Mouse (Mus musculus): ENCODE data around the gene Galk2. TPM values are rescaled to one million over a fixed set of nuclear protein-coding genes. Genes with fewer than 3 reads are reported as not detected.

Gene Galk2
- total and polyA plus RNA-seq, 3 experiments, result 3.1 to 65.0 (median 21.3) TPM

DNA sequence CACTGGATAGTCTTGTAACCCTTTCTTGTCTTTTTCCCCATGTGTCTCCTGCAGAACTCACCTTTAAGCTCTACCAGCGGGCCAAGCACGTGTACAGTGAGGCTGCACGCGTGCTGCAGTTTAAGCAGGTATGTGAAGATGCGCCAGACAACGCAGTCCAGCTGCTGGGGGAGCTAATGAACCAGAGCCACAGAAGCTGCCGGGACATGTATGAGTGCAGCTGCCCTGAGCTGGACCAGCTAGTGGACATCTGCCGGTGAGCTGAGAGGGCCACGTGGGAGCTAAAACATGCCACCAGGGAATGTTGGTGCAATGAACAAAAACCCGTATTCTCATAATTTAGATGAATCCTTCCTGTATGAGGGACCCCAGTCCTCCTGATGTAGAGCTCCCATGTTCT, 116.3 kb downstream of the Galk2 start:
- ATAC-seq (ENCODE audit: extremely low read depth, insufficient number of reproducible peaks, low FRiP score, poor library complexity, severe bottlenecking) (no peak), DNase-seq (ENCODE audit: low spot score) (no peak)
- H3K4me3 ChIP-seq (ENCODE audit: low read depth, low read length), result no peak overlapping the region
- H3K9me3 ChIP-seq (replicated peaks), result no peaks in the 10 kb centered on the region
- no peaks in the 10 kb centered on the region for H3K27me3 ChIP-seq (ENCODE audit: insufficient read depth, low read length)
- peaks cover 50% of the 10 kb centered on the region for H3K36me3 ChIP-seq (replicated peaks)
- no peaks in the 10 kb centered on the region for H3K4me1 ChIP-seq (ENCODE audit: insufficient read depth, low read depth, low read length)
- TF ChIP-seq GATA2 (IDR thresholded peaks at IDR 0.05; ENCODE audit: borderline replicate concordance, low read depth, low read length), result no peak
- no peak for TF ChIP-seq CTCF (IDR thresholded peaks at IDR 0.05; ENCODE audit: low read depth, low read length)
- TF ChIP-seq GATA1 (IDR thresholded peaks at IDR 0.05; ENCODE audit: borderline replicate concordance, low read length), result no peak
- TF ChIP-seq TAL1 (conservative IDR thresholded peaks at IDR 0.05; ENCODE audit: low read depth, low read length), result no peak
- TF ChIP-seq POLR2AphosphoS5 (IDR thresholded peaks at IDR 0.05; ENCODE audit: insufficient replicate concordance, low read depth, low read length), result no peak

DNA sequence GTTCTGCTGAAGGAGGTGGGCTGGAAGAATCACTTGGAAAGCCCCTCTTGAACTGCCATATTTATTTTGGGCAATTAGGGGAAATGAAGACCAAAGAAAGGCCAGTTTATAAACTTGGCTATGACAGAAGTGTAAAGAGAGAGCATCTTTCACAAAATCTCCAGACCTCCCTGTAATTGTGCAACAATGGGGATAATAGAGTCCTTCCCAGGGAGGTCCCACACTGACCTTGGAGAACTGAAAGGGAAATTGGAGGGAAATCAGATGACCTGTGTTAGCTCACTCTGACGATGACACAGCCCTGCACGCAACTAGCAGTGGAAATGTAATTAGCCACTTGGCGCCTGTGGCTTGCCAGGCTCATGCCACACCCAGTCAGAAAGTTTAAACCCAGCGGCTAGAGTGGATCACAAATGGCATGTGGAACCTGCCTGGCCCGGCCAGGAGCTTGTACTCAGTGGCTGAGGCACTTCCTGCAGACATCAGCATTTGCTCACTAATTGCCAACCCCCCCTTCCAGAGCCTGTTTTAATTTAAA, 117.0 kb downstream of the Galk2 start:
- ATAC-seq (ENCODE audit: extremely low read depth, insufficient number of reproducible peaks, low FRiP score, poor library complexity, severe bottlenecking) (no peak), DNase-seq (ENCODE audit: low spot score) (no peak)
- TF ChIP-seq TAL1 (conservative IDR thresholded peaks at IDR 0.05; ENCODE audit: low read depth, low read length), result no peak
- no peak for TF ChIP-seq GATA2 (IDR thresholded peaks at IDR 0.05; ENCODE audit: borderline replicate concordance, low read depth, low read length)
- no peak for TF ChIP-seq GATA1 (IDR thresholded peaks at IDR 0.05; ENCODE audit: borderline replicate concordance, low read length)
- no peak for TF ChIP-seq POLR2AphosphoS5 (IDR thresholded peaks at IDR 0.05; ENCODE audit: insufficient replicate concordance, low read depth, low read length)
- TF ChIP-seq CTCF (IDR thresholded peaks at IDR 0.05; ENCODE audit: low read depth, low read length), result no peak
- Histone ChIP-seq H3K9me3 (replicated peaks) (no peaks in the 10 kb centered on the region), H3K27me3 (ENCODE audit: insufficient read depth, low read length) (no peaks in the 10 kb centered on the region), H3K36me3 (replicated peaks) (peaks cover 47% of the 10 kb centered on the region), H3K4me3 (ENCODE audit: low read depth, low read length) (no peak overlapping the region), H3K4me1 (ENCODE audit: insufficient read depth, low read depth, low read length) (no peaks in the 10 kb centered on the region)

DNA sequence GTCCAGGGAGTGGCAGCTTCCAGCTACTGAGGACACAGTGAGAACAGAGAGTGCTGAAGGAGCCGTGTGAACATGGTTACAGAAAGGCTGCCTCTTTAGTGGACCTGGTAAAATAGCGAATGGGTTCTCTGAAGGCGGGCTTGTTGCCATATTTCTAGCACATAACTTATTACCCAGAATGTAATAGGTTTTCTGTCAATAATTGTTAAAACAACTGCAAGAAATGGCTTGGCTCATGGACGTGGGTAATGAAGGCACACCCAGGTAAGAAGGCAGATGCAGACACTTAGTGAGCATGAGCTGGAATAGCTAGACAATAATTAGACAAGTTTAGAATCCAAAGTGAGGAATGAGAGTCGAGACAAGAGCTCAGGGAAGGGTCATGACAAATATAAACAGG, 143.4 kb downstream of the Galk2 start:
- Histone ChIP-seq H3K4me1 (ENCODE audit: insufficient read depth, low read depth, low read length) (no peaks in the 10 kb centered on the region), H3K36me3 (replicated peaks) (no peaks in the 10 kb centered on the region), H3K27me3 (ENCODE audit: insufficient read depth, low read length) (no peaks in the 10 kb centered on the region), H3K4me3 (ENCODE audit: low read depth, low read length) (no peak overlapping the region), H3K9me3 (replicated peaks) (no peaks in the 10 kb centered on the region)
- ATAC-seq (ENCODE audit: extremely low read depth, insufficient number of reproducible peaks, low FRiP score, poor library complexity, severe bottlenecking), result no peak
- no peak for TF ChIP-seq POLR2AphosphoS5 (IDR thresholded peaks at IDR 0.05; ENCODE audit: insufficient replicate concordance, low read depth, low read length)
- TF ChIP-seq GATA2 (IDR thresholded peaks at IDR 0.05; ENCODE audit: borderline replicate concordance, low read depth, low read length), result no peak
- no peak for TF ChIP-seq CTCF (IDR thresholded peaks at IDR 0.05; ENCODE audit: low read depth, low read length)
- TF ChIP-seq GATA1 (IDR thresholded peaks at IDR 0.05; ENCODE audit: borderline replicate concordance, low read length), result no peak
- TF ChIP-seq TAL1 (conservative IDR thresholded peaks at IDR 0.05; ENCODE audit: low read depth, low read length), result no peak
- DNase-seq (ENCODE audit: low spot score), result no peak

DNA sequence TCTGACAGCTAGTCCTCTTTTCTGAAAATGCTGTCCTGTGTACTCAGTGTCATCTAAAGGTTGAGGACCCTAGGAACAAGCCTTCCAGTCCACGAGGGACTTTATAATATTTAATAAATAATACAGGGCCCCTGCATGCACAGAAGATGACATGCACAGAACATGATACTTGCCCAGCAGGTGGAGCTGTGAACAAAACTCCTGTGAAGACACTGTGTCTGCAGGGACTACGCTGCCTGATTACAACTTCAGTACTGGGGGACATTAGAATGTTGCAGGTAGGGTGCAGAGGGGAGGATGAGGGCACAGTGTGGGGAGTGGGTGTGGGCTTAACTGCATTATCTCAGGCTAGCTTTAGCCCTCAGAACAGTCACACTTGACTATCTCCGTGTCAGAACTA, 147.2 kb downstream of the Galk2 start:
- no peak overlapping the region for H3K4me3 ChIP-seq (ENCODE audit: low read depth, low read length)
- H3K36me3 ChIP-seq (replicated peaks), result no peaks in the 10 kb centered on the region
- no peak for ATAC-seq (ENCODE audit: extremely low read depth, insufficient number of reproducible peaks, low FRiP score, poor library complexity, severe bottlenecking)
- DNase-seq (ENCODE audit: low spot score), result no peak
- TF ChIP-seq GATA2 (IDR thresholded peaks at IDR 0.05; ENCODE audit: borderline replicate concordance, low read depth, low read length) (no peak), POLR2AphosphoS5 (IDR thresholded peaks at IDR 0.05; ENCODE audit: insufficient replicate concordance, low read depth, low read length) (no peak), TAL1 (conservative IDR thresholded peaks at IDR 0.05; ENCODE audit: low read depth, low read length) (no peak), CTCF (IDR thresholded peaks at IDR 0.05; ENCODE audit: low read depth, low read length) (no peak), GATA1 (IDR thresholded peaks at IDR 0.05; ENCODE audit: borderline replicate concordance, low read length) (no peak)
- no peaks in the 10 kb centered on the region for H3K4me1 ChIP-seq (ENCODE audit: insufficient read depth, low read depth, low read length)
- no peaks in the 10 kb centered on the region for H3K27me3 ChIP-seq (ENCODE audit: insufficient read depth, low read length)
- H3K9me3 ChIP-seq (replicated peaks), result no peaks in the 10 kb centered on the region

DNA sequence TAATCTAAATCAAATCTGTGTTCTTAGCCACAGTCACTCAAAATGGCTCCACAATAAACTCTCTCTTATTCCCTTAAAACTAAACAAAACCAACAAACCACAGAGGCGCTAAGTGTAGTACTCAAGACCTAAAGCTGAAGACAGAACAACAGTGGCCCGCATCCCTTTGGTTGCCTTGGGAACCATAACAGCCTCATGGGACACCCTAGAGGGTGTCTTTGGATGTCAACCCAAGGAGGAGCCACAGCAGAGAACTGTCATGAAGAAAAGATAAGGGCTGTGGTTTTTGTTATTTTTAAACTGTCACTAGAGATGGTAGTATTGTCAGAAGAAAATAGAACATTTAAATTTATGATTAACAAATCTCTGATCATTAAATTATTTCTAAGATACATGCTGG, 147.8 kb downstream of the Galk2 start:
- no peaks in the 10 kb centered on the region for H3K9me3 ChIP-seq (replicated peaks)
- no peaks in the 10 kb centered on the region for H3K36me3 ChIP-seq (replicated peaks)
- H3K4me1 ChIP-seq (ENCODE audit: insufficient read depth, low read depth, low read length), result no peaks in the 10 kb centered on the region
- no peak for TF ChIP-seq CTCF (IDR thresholded peaks at IDR 0.05; ENCODE audit: low read depth, low read length)
- TF ChIP-seq TAL1 (conservative IDR thresholded peaks at IDR 0.05; ENCODE audit: low read depth, low read length), result no peak
- no peak for TF ChIP-seq GATA2 (IDR thresholded peaks at IDR 0.05; ENCODE audit: borderline replicate concordance, low read depth, low read length)
- TF ChIP-seq POLR2AphosphoS5 (IDR thresholded peaks at IDR 0.05; ENCODE audit: insufficient replicate concordance, low read depth, low read length), result no peak
- no peak for TF ChIP-seq GATA1 (IDR thresholded peaks at IDR 0.05; ENCODE audit: borderline replicate concordance, low read length)
- H3K27me3 ChIP-seq (ENCODE audit: insufficient read depth, low read length), result no peaks in the 10 kb centered on the region
- DNase-seq (ENCODE audit: low spot score), result no peak
- no peak overlapping the region for H3K4me3 ChIP-seq (ENCODE audit: low read depth, low read length)
- no peak for ATAC-seq (ENCODE audit: extremely low read depth, insufficient number of reproducible peaks, low FRiP score, poor library complexity, severe bottlenecking)

DNA sequence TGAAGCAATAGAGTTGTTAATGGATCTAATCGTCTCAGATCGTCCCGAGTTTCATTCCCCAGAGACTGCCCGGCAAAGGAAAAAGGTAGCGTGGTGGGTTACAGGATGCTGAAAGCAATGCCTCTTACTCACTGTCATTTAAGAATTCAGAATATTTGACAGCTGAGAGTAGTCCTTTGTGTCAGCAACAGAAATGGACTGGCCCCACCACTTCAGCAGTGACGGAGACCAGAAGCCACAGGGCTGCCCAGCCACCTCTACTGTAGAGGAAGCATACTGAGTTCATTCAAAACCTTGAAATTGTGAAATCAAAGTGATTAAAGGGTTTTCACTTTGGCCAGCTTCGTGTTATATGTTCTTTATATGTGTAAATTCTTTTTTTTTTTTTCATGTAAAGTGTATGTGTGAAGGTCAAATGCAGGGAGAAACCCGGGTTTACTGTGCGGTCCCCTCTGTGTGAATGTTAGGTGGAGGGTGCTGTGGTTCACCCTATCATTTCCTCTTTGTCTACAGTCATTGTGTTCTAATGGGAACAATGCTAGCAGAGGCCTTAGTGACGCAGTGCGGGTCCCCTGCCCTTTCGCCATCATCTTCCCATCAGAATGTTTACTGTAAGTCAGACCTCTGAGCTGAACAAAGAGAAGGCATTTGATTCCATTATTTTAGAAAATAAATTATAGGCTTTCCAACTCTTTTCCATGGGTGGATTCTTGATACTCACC, 156.2 kb downstream of the Galk2 start:
- no peak for DNase-seq (ENCODE audit: low spot score)
- no peak for TF ChIP-seq TAL1 (conservative IDR thresholded peaks at IDR 0.05; ENCODE audit: low read depth, low read length)
- TF ChIP-seq GATA2 (IDR thresholded peaks at IDR 0.05; ENCODE audit: borderline replicate concordance, low read depth, low read length), result no peak
- no peaks in the 10 kb centered on the region for H3K36me3 ChIP-seq (replicated peaks)
- H3K4me1 ChIP-seq (ENCODE audit: insufficient read depth, low read depth, low read length), result no peaks in the 10 kb centered on the region
- no peak for ATAC-seq (ENCODE audit: extremely low read depth, insufficient number of reproducible peaks, low FRiP score, poor library complexity, severe bottlenecking)
- no peaks in the 10 kb centered on the region for H3K27me3 ChIP-seq (ENCODE audit: insufficient read depth, low read length)
- no peak overlapping the region for H3K4me3 ChIP-seq (ENCODE audit: low read depth, low read length)
- H3K9me3 ChIP-seq (replicated peaks), result no peaks in the 10 kb centered on the region
